Mouse (Mus musculus) heart, embryonic 13.5 days (tissue): ENCODE results near the gene Adgrl3. TPM values are rescaled to one million over a fixed set of nuclear protein-coding genes. Genes with fewer than 3 reads are reported as not detected.

Source experiments
- ATAC-seq: fragments of 200-750 bp; cut with Nextera tagmentation; 2 replicates; pipeline ENCODE4 v1.8.0; 2017; ENCODE audit warnings: moderate TSS enrichment; ENCODE audit not compliant: insufficient number of reproducible peaks, low FRiP score, low TSS enrichment; ENCODE audit errors: extremely low read depth
- H3K27ac ChIP-seq: fragments of 300-500 bp; sonication (generic); replicated peaks from 2 replicates; pipeline ENCODE4 v1.5.1; 2015; ENCODE audit warnings: moderate library complexity, mild to moderate bottlenecking, inconsistent platforms
- H3K27me3 ChIP-seq: fragments of 300-500 bp; sonication (generic); replicated peaks from 2 replicates; pipeline ENCODE4 v1.6.1; 2015; ENCODE audit warnings: mild to moderate bottlenecking, inconsistent platforms
- H3K36me3 ChIP-seq: fragments of 300-500 bp; sonication (generic); 2 replicates; pipeline ENCODE4 v1.6.1; 2015; ENCODE audit warnings: mild to moderate bottlenecking, inconsistent platforms
- H3K4me1 ChIP-seq: fragments of 300-500 bp; sonication (generic); 2 replicates; pipeline ENCODE4 v1.6.1; 2015; ENCODE audit warnings: inconsistent platforms
- H3K4me2 ChIP-seq: fragments of 300-500 bp; sonication (generic); 2 replicates; pipeline ENCODE4 v1.6.1; 2015; ENCODE audit warnings: inconsistent platforms, mild to moderate bottlenecking, moderate library complexity
- H3K4me3 ChIP-seq: fragments of 300-500 bp; sonication (generic); 2 replicates; pipeline ENCODE4 v1.5.1; 2015; ENCODE audit warnings: moderate library complexity, mild to moderate bottlenecking, inconsistent platforms
- H3K9ac ChIP-seq: fragments of 300-500 bp; sonication (generic); 2 replicates; pipeline ENCODE4 v1.6.1; 2015; ENCODE audit warnings: inconsistent platforms, mild to moderate bottlenecking, moderate library complexity
- H3K9me3 ChIP-seq: fragments of 300-500 bp; sonication (generic); 2 replicates; pipeline ENCODE4 v1.6.1; 2016; ENCODE audit warnings: inconsistent platforms
- WGBS: fragments of 180-500 bp; shearing (Covaris S2); methylation state at CpG from one replicate; pipeline ENCODE4 v1.1.7; 2015; ENCODE audit warnings: mixed read lengths; 5-methylcytosine and 5-hydroxymethylcytosine counted together
- polyA plus RNA-seq: library from polyadenylated mRNA; unstranded; fragments of >200 nt; fragmentation: Nextera tagmentation; extraction: Ambion mirVana; gene quantifications from 2 replicates; pipeline ENCODE4 v1.2.1, GENCODE M21; 2015

Adgrl3 gene
- polyA plus RNA-seq, 1 experiment from 2014 or later = 6.8 TPM

DNA sequence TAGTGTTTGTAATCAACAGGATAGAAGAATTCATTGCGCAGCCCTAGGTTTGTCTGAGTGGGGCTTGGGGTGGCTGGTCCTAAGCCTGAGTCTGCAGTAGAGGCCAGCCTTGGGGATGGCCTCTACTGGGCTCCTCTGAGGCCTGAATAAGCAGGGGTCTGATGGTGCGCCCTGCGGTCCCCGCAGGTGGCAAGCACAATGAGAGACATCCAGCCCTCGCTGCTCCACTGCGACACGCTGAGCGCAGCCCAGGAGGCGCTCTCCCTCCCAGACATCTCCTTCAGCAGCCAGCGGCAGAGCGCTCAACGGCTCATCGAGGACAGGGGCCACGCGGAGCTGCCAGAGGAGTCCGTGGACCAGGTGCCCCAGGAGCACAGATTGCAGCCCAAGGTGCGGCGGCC, 309.6 kb downstream of the Adgrl3 start:
- Histone ChIP-seq H3K4me3 (no peak overlapping the region), H3K4me1 (no peaks in the 10 kb centered on the region), H3K27me3 (no peaks in the 10 kb centered on the region), H3K9me3 (no peaks in the 10 kb centered on the region), H3K4me2 (peak overlapping the region; percentile 51), H3K36me3 (no peaks in the 10 kb centered on the region), H3K9ac (no peak overlapping the region), H3K27ac (no peak overlapping the region)
- 20% methylated on average over 16 of the region's 18 CpGs for WGBS
- ATAC-seq = no peak

- 70% methylated on average over 1 of the region's 1 CpGs for WGBS
- no peaks in the 10 kb centered on the region for H3K9me3 ChIP-seq
- no peaks in the 10 kb centered on the region for H3K27me3 ChIP-seq
- H3K27ac ChIP-seq = no peak overlapping the region
- no peaks in the 10 kb centered on the region for H3K36me3 ChIP-seq
- no peak for ATAC-seq
- no peak overlapping the region for H3K4me3 ChIP-seq
- H3K4me1 ChIP-seq = no peaks in the 10 kb centered on the region
- H3K9ac ChIP-seq = no peak overlapping the region
- H3K4me2 ChIP-seq = no peak overlapping the region
Observed at GRCm38 (mm10) chr5:81344330-81344729, 324.4 kb downstream of the Adgrl3 start.

- ATAC-seq = no peak
- H3K36me3 ChIP-seq = no peaks in the 10 kb centered on the region
- WGBS = 58% methylated on average over 3 of the region's 3 CpGs
- no peak overlapping the region for H3K27ac ChIP-seq
- no peaks in the 10 kb centered on the region for H3K4me1 ChIP-seq
- H3K27me3 ChIP-seq = no peaks in the 10 kb centered on the region
- no peak overlapping the region for H3K4me2 ChIP-seq
- no peak overlapping the region for H3K9ac ChIP-seq
- H3K9me3 ChIP-seq = no peaks in the 10 kb centered on the region
- no peak overlapping the region for H3K4me3 ChIP-seq
Observed at GRCm38 (mm10) chr5:81345096-81345435, 325.1 kb downstream of the Adgrl3 start.

GRCm38 (mm10) chr5:81345436-81346131, 325.6 kb downstream of the Adgrl3 start:
- no peak overlapping the region for H3K9ac ChIP-seq
- no peaks in the 10 kb centered on the region for H3K27me3 ChIP-seq
- no peak for ATAC-seq
- no peaks in the 10 kb centered on the region for H3K36me3 ChIP-seq
- no peaks in the 10 kb centered on the region for H3K9me3 ChIP-seq
- no peak overlapping the region for H3K27ac ChIP-seq
- WGBS = 60% methylated on average over 9 of the region's 9 CpGs
- no peak overlapping the region for H3K4me3 ChIP-seq
- H3K4me2 ChIP-seq = no peak overlapping the region
- H3K4me1 ChIP-seq = no peaks in the 10 kb centered on the region

- H3K4me2 ChIP-seq = no peak overlapping the region
- H3K4me3 ChIP-seq = no peak overlapping the region
- H3K36me3 ChIP-seq = no peaks in the 10 kb centered on the region
- H3K4me1 ChIP-seq = no peaks in the 10 kb centered on the region
- ATAC-seq = no peak
- H3K9ac ChIP-seq = no peak overlapping the region
- 61% methylated on average over 4 of the region's 4 CpGs for WGBS
- H3K27me3 ChIP-seq = no peaks in the 10 kb centered on the region
- no peak overlapping the region for H3K27ac ChIP-seq
- H3K9me3 ChIP-seq = no peaks in the 10 kb centered on the region
Observed at GRCm38 (mm10) chr5:81347571-81347970, 327.6 kb downstream of the Adgrl3 start.

- no peak for ATAC-seq
Observed at GRCm38 (mm10) chr5:81359560-81359959, 339.6 kb downstream of the Adgrl3 start.

DNA sequence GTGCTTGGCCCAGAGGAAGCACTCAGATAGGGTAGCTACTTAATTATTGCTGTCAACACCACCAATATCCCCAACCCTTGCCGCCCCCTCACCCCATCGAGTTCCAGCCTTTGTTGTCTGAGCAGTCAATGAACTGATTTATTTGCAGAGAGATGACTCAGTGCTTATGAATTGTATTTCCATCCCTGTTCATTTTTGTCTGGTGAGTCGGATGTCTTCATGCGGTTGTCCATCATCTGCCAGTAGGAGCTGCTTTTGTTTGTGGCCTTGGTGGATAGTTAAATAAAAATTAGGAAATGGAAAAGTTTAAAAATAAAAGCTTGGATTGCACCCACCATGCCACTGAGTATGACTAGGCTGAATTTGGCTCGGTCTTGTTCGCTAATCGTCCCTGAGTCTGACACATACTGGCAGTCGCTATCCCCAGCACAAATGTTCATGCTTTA, 344.3 kb downstream of the Adgrl3 start:
- H3K27me3 ChIP-seq = no peaks in the 10 kb centered on the region
- H3K9ac ChIP-seq = no peak overlapping the region
- no peak overlapping the region for H3K4me3 ChIP-seq
- no peak overlapping the region for H3K27ac ChIP-seq
- WGBS = 66% methylated on average over 8 of the region's 8 CpGs
- H3K4me1 ChIP-seq = no peaks in the 10 kb centered on the region
- H3K36me3 ChIP-seq = no peaks in the 10 kb centered on the region
- no peak for ATAC-seq
- no peaks in the 10 kb centered on the region for H3K9me3 ChIP-seq
- H3K4me2 ChIP-seq = no peak overlapping the region

More at GRCm38 (mm10) chr5:81359560-81359959, 339.6 kb downstream of the Adgrl3 start:
- no peak overlapping the region for H3K27ac ChIP-seq
- H3K4me2 ChIP-seq = no peak overlapping the region
- H3K4me1 ChIP-seq = no peaks in the 10 kb centered on the region
- H3K27me3 ChIP-seq = no peaks in the 10 kb centered on the region
- no peak overlapping the region for H3K9ac ChIP-seq
- H3K9me3 ChIP-seq = no peaks in the 10 kb centered on the region
- 53% methylated on average over 2 of the region's 2 CpGs for WGBS
- no peaks in the 10 kb centered on the region for H3K36me3 ChIP-seq
- no peak overlapping the region for H3K4me3 ChIP-seq

DNA sequence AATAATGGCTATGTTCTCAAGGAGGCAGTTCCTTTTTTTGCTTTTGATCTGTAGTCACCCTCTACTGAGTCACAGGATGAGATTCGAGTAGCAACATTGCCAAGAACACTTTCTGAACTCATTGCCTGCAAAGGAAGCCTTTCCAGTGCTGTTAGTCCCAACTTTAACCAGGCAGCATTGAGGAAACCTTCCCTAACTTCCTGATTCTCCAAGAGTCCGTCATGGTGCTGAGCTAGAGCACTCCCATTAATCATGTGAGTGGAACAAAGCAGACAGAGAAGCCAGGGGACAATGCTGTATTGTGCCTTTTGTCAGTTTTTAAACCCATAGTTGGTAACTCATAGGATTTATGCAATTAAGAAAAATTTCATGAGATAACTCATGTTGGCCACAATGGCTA, 345.3 kb downstream of the Adgrl3 start:
- no peak overlapping the region for H3K4me2 ChIP-seq
- no peak overlapping the region for H3K9ac ChIP-seq
- 60% methylated on average over 2 of the region's 2 CpGs for WGBS
- no peaks in the 10 kb centered on the region for H3K9me3 ChIP-seq
- H3K27me3 ChIP-seq = no peaks in the 10 kb centered on the region
- no peak overlapping the region for H3K27ac ChIP-seq
- no peak for ATAC-seq
- H3K36me3 ChIP-seq = no peaks in the 10 kb centered on the region
- H3K4me3 ChIP-seq = no peak overlapping the region
- 0 out of 2 replicates have a peak, but pooled peaks cover 3% of the 10 kb centered on the region for H3K4me1 ChIP-seq

DNA sequence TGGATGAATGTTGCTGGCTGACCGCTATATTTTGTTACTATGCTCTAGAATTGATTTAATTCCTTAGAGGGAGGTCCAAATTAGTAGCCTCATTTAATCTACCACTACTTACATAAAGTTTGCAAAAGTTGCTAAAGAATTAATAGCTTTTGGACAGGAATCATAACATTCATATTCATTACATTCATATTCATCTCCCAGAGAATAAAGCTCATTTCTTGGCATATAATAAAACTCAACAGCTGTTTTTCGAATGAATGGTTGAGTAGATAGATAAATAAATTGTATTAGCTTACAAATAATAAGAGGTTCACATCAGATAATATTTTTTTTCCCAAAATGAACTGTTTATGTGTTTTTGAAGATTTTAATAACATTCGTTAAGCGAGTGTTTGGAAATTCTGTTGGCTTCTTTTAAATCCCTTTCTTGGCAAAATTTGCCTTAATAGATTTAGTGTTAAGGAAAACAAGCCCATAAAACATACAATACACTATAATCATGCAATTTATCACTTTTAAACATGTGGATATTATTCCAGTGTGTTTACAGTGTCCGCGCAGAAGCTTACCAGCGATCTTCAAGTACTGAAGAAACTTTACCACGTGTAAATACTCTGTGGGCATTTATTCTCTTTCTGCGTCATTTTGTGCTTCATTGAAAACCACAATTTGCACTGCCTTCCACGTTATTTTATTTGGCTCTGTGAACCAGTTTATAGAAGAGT, 350.4 kb downstream of the Adgrl3 start:
- H3K4me2 ChIP-seq = no peak overlapping the region
- H3K9ac ChIP-seq = no peak overlapping the region
- H3K27me3 ChIP-seq = no peaks in the 10 kb centered on the region
- no peaks in the 10 kb centered on the region for H3K36me3 ChIP-seq
- H3K4me1 ChIP-seq = 0 out of 2 replicates have a peak, but pooled peaks cover 3% of the 10 kb centered on the region
- H3K9me3 ChIP-seq = no peaks in the 10 kb centered on the region
- no peak for ATAC-seq
- H3K4me3 ChIP-seq = no peak overlapping the region
- no peak overlapping the region for H3K27ac ChIP-seq
- WGBS = 84% methylated on average over 10 of the region's 10 CpGs

- no peak for ATAC-seq
- WGBS = 82% methylated on average over 7 of the region's 7 CpGs
- no peak overlapping the region for H3K27ac ChIP-seq
- no peaks in the 10 kb centered on the region for H3K27me3 ChIP-seq
- no peak overlapping the region for H3K4me3 ChIP-seq
- H3K36me3 ChIP-seq = no peaks in the 10 kb centered on the region
- no peak overlapping the region for H3K4me2 ChIP-seq
- H3K9me3 ChIP-seq = 0 out of 2 replicates have a peak, but pooled peaks cover 4% of the 10 kb centered on the region
- no peaks in the 10 kb centered on the region for H3K4me1 ChIP-seq
- H3K9ac ChIP-seq = no peak overlapping the region
Observed at GRCm38 (mm10) chr5:81375992-81376391, 356.1 kb downstream of the Adgrl3 start.

- no peak overlapping the region for H3K4me3 ChIP-seq
- no peak overlapping the region for H3K27ac ChIP-seq
- no peak for ATAC-seq
- WGBS = 52% methylated on average over 1 of the region's 1 CpGs
- H3K9ac ChIP-seq = no peak overlapping the region
- H3K4me2 ChIP-seq = no peak overlapping the region
- H3K36me3 ChIP-seq = no peaks in the 10 kb centered on the region
- H3K27me3 ChIP-seq = no peaks in the 10 kb centered on the region
- H3K4me1 ChIP-seq = no peaks in the 10 kb centered on the region
- H3K9me3 ChIP-seq = no peaks in the 10 kb centered on the region
Observed at GRCm38 (mm10) chr5:81405582-81406143, 385.7 kb downstream of the Adgrl3 start.
